Mouse (Mus musculus) 416B (cell line): ENCODE results near the gene Fam234a.
A peak's percentile ranks its signal among the peaks of the same experiment; 100 is the strongest.
"Not testable (repeated sequence)": the region's sequence is repeated elsewhere in the genome, so short reads cannot be mapped to it uniquely, and the experiment has no call there.

ENCODE experiments used
- DNase-seq: peaks from one replicate; pipeline ENCODE4 v3.0.0; 2011; ENCODE audit warnings: low read depth

Gene Fam234a

GRCm38 (mm10) chr17:26232863-26233262, 11.2 kb downstream of the Fam234a start:
- DNase-seq = peak; percentile 37

- peak; percentile 31 for DNase-seq
Observed at GRCm38 (mm10) chr17:26231156-26231555, 12.9 kb downstream of the Fam234a start.

DNA sequence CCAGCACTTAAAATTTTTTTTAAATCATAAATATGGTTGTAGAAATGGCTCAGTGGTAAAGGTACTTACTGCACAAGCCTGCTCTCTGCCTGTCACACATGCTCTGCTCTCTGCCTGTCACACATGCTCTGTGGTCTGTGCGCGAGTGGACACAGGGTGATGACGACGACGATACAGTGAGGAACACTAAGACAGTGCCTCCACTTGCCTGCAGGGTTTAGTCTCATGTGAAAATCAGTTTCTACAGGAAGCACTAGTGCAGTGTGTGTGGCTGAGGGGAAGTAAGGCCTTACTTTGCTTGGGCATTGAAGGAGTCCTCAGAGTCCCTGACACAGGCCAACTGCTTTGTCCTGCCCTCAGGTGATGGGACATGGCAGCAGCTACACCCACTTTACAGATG, 14.3 kb downstream of the Fam234a start:
- peak; percentile 24 for DNase-seq

DNA sequence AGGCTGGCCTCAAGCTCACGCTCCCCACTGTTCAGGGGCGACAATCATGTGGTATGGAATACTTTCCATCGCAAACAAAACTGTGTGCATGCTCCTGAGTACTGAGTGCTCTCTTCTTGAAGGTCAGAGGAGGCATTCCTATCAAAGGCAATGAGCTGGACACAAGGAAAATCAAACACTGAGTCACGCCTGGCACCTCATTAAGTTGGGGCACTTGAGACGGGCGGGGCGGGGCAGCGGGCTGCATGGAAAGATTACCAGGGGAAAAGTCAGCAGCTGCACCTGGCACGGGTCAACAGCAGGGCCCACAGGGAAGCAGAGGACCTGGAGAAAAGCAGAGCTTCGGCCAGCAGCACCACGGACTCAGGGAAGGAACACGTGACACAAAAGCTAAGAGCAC, 18.9 kb downstream of the Fam234a start:
- no peak for DNase-seq

DNA sequence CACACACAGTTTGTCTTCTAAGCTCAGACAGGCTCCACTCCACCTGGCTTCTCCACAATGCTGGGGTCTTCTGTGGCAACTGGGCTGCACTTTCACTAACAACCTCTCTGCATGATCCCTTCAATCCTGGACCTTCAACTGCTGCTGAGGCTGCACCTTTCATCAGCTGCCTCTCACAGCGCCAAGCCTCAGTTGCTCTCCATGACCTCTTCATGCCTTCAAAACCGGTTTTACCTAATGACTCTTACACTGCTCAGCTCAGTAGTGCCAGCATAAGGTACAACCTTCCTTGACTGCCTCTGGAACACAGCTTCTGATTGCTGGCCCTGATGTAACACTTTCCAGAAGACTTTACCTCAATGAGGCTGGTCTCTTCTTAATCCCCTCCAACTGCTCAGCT, 22.5 kb downstream of the Fam234a start:
- no peak for DNase-seq

- no peak for DNase-seq
Observed at GRCm38 (mm10) chr17:26212681-26213080, 31.4 kb downstream of the Fam234a start.

- no peak for DNase-seq
Observed at GRCm38 (mm10) chr17:26212241-26212640, 31.8 kb downstream of the Fam234a start.

- no peak for DNase-seq
Observed at GRCm38 (mm10) chr17:26207686-26208085, 36.4 kb downstream of the Fam234a start, which contains the start of gene Arhgdig. Gene Arhgdig (minus strand): TSS chr17:26207786.

DNA sequence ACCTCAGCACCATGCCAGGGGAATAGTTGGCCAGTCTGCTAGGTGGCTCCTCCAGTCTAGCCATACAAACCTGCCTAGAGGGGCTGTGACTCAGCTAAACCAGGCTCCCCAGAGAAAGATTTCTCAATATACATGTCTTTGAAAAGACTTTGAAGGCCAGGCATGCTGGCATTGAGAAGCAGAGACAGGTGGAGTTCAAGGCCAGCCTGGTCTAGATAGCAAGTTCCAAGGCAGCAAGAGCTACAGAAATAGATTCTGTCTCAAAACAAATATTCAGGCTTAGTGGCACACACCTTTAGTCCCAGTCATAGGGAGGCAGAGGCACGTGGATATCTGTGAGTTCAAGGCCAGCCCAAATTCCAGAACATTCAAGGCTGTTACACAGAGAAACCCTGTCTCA, 37.6 kb downstream of the Fam234a start:
- peak; percentile 15 for DNase-seq

- no peak for DNase-seq
Observed at GRCm38 (mm10) chr17:26204766-26205165, 39.3 kb downstream of the Fam234a start.

DNA sequence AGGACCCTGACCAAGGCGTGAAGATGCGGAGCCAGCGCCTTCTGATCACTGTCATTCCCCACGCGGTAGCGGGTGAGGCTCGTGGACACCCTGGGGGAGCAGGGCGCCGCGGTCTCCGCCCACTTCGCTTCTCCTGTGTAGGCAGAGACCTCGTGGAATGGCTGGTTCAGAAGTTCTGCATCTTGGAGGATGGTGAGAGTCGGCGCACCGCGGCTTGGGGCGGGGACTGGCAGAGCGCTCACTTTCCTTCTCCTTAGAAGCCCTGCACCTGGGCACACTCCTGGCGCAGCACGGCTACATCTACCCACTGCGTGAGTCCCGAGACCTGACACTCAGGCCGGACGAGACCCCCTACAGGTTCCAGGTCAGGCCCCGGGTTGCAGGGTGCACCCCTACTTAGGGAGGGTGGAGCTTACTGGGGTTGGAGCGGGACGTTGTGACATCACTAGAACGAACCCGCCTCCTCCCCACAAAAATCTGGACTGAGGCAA, 40.7 kb downstream of the Fam234a start:
- DNase-seq = no peak

DNA sequence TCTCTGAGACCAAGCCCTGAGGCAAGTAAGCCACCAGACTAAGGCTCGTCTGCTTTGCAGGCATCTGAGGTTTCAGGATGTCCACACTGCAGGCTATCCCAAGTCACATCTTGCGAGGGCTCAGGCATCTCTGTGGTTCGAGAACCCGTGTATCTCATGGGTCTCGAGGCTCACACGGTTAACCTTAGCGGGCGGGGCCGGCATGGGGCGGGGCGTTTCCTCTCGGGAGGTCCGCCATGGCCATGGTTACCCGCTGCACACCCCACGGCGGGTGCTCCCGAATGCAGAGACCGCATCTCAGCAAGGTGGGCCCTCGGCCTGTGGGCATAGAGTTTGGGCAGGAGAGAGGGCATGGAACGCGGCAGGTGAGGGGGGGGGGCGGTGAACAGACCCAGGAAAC, 41.3 kb downstream of the Fam234a start, which contains the start of gene Rgs11:
Gene Rgs11 (plus strand): TSS at position 215 of the 400 bp plus-strand sequence.
- DNase-seq = no peak

DNA sequence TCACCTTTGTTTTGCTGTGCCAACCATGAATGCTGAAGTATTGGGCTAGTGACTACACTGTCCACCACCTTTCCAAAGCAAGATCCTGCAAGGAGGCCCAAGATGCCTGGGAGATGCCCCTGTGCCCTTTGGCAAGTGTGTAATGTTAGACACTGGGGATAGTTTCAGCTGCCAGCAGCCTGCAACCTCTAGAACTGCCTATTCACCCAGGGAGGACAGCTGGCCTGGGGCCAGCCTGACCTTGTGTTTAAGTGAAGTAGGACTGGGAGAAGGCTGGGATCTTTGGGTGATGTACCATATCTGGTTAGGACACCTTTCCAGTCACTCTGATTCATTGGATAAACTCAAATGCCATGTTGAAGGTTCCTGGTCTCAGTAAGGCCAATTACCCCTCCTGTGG, 42.0 kb downstream of the Fam234a start:
- no peak for DNase-seq

DNA sequence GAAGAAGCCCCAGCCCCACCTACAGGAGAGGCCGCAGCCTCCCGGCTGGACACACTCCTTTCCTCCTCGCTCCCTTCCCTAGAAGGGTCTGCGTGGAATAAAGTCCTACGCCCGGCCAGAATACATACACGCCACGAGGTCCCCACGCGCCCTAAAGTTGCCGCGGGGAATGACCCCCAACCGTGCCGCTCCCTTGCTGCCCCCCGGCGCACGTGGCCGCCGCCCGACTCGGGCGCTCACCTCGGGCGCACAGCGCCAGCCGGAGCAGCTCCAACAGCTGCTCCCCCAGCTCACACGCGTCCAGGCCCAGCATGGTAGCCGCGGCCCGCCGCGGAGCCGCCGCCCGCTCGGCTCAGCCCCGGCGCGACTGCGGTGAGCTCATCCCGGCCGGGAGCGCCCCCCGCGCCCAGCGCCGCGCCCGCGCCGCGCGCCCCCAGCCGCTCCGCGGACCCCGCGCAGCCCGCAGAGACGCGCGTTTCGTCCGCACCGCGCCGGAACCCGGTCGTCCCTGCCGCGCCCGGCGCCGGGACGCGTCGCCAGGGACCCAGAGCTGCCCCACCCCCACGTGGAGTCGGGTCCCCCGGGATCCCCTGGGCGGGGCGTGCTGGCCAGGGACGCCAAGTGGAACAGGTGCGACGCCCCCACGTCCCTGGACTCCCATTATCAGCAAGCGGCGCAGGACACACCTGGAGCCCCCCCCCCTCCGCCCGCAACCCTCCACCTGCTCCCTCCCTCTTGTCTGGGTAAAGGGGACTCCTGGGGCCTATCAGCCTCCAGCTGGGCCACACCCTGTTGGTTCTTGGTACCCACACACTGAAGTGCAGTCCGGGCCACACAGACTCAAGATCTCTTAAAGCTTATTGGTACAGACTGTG, 43.0 kb downstream of the Fam234a start:
- no peak for DNase-seq

DNA sequence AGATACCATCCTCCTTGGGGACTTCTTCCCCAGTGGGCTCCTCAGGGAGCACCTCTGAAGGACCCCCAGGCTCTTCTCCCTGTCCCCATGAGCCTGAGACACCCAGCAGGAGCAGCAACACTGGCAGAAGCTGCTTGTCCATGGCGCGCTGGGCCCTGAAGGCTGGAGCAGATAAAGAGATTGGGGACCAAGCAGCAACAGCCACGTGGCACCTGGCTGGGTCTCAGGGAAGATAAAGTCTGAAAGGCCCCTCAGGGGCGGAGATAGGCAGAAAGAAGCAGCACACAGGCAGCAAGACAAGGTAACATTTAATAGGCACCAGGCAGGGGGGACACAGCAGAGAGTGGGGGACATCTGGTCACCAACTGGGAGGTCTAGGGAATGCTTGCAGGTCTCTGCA, 45.1 kb downstream of the Fam234a start, which contains the start of gene Pdia2:
Gene Pdia2 (minus strand): TSS at position 196 of the 400 bp plus-strand sequence.
- no peak for DNase-seq

DNA sequence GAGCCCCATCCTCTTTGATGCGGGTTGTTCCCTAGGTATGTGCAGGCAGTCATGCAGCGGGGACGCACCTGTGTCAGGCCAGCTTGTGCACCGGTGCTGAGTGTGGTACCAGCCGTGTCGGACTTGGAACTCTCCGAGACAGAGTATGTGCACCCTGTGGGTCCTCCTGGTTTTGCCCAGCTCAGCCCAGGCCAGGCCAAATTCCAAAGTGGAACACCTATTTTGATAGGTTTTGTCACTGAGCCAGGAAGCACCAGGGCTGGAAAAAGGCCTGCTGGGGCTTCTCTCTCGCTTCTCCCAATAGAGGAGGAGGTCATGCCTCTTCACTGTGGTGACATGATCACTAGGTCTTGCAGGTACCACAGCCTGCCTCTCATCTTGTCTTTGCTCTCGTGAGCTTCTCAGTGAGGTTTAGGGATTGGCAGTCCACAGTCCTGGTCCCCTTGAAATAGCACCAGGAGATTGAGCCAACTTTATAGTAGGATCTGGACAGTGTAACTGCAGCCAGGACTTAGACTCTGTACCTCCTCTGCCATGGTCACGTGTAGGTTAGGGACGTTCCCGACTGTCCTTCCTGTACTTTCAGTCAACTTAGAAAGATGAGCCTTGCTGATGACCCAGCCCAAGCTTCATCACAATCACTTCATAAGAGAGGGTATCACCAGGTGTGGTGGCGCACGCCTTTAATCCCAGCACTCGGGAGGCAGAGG, 51.4 kb downstream of the Fam234a start:
- no peak for DNase-seq

DNA sequence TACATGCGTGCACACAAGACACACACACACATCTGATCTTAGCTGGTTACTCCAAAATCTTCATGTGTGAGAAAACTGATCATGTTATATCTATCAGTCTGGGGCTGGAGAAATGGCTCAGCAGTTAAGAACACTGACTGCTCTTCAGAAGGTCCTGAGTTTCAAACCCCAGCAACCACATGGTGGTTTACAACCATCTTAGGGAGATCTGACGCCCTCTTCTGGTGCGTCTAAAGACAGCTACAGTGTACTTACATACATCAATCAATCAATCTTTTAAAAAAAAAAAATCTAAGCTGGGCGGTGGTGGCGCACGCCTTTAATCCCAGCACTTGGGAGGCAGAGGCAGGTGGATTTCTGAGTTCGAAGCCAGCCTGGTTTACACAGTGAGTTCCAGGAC, 52.6 kb downstream of the Fam234a start:
- DNase-seq = peak; percentile 63

DNA sequence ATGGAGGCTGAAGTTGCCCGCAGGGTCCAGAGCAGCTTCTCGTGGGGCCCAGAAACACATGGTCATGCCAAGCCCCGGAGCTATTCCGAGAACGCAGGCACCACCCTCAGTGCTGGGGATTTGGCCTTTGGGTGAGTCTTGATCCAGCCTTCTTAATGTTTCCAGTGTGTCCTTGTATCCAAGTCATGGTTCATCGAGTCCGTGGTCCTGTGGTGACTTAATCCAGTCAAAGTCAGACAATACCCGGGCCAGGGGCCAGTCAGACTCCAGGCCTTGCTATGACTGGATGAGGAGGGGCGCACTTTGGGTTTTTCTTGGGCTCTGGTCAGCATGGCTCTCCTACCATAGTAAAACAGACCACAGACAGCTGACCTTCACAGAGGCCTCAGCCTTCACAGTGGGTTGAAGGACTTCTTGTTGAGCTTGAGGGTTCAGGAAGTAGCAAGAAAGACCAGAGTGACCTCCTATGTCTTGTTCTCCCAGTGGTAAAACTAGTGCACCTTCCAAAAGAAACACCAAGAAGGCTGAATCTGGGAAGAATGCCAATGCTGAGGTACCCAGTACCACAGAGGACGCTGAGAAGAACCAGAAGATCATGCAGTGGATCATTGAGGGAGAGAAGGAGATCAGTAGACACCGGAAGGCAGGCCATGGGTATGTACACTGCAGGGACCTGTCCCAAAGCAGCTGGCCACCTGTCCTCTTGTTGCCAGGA, 55.8 kb downstream of the Fam234a start:
- no peak for DNase-seq

DNA sequence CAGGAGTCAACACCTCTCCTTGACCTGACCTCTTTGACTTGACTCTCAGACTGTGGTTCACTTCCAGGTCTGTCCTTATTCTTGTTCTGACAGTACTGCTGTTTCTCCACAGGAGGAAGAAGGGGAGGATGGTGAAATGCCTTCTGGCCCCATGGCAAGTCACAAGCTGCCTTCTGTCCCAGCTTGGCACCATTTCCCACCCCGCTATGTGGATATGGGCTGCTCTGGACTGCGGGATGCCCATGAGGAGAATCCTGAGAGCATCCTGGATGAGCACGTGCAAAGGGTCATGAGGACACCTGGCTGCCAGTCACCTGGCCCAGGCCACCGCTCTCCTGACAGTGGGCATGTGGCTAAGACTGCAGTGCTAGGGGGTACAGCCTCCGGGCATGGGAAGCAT, 56.5 kb downstream of the Fam234a start:
- no peak for DNase-seq

- no peak for DNase-seq
Observed at GRCm38 (mm10) chr17:26181179-26181578, 62.9 kb downstream of the Fam234a start.

DNA sequence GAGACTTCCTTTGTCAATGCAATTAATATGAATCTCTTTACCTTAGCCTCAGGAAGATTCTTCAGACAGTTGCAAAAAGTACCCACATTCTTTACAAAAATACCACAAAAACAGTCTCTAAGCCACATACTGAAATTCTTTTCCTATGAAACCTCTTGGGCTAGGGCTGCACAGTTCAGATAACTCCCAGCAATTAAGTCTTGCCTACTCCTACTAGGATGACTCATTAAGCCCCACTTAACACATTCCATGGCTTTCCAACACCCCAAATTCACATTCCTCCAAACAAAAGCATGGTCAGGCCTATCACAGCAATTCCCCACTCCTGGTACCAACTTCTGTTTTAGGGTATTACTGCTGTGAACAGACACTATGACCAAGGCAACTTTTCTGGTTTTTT, 65.4 kb downstream of the Fam234a start:
- peak; percentile 42 for DNase-seq

DNA sequence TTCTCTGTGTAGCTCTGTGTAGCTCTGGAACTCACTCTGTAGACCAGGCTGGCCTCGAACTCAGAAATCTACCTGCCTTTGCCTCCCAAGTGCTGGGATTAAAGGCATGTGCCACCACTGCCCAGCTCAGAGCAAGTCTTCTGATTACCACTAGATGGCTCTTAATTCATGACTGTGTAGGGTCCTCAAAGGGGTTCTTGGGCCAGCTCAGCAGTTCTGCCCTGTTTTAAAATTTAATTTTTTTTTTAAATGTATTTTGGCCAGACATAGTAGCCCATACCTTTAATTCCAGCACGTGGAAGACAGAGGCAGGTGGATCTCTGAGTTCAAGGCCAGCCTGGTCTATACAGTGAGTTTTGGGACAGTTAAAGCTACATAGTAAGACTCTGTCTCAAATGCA, 68.8 kb downstream of the Fam234a start:
- not testable (repeated sequence) for DNase-seq
